Mouse (Mus musculus) neural tube, embryonic 11.5 days (tissue): ENCODE data around the gene Ddrgk1. TPM values are rescaled to one million over a fixed set of nuclear protein-coding genes. Genes with fewer than 3 reads are reported as not detected.

Source experiments
- ATAC-seq: fragments of 200-750 bp; cut with Nextera tagmentation; 2 replicates; pipeline ENCODE4 v1.8.0; 2017; ENCODE audit warnings: moderate number of reproducible peaks, mild to moderate bottlenecking, moderate TSS enrichment, moderate library complexity; ENCODE audit not compliant: insufficient read depth, low FRiP score, low TSS enrichment
- DNase-seq: peaks from one replicate; pipeline ENCODE4 v3.0.0-alpha.2; 2015; ENCODE audit warnings: low spot score
- H3K27ac ChIP-seq: fragments of 300-500 bp; sonication (generic); 2 replicates; pipeline ENCODE4 v1.5.1; 2014; ENCODE audit warnings: low read depth, mild to moderate bottlenecking, low read length
- H3K27me3 ChIP-seq: fragments of 300-500 bp; sonication (generic); 2 replicates; pipeline ENCODE4 v1.6.1; 2014; ENCODE audit warnings: mild to moderate bottlenecking, low read length, mixed read lengths; ENCODE audit not compliant: control insufficient read depth, insufficient read depth
- H3K36me3 ChIP-seq: fragments of 300-500 bp; sonication (generic); 2 replicates; pipeline ENCODE4 v1.6.1; 2014; ENCODE audit warnings: mild to moderate bottlenecking, low read length, moderate library complexity, mixed read lengths; ENCODE audit not compliant: control insufficient read depth, insufficient read depth
- H3K4me1 ChIP-seq: fragments of 300-500 bp; sonication (generic); 2 replicates; pipeline ENCODE4 v1.6.1; 2014; ENCODE audit warnings: low read length, mixed read lengths; ENCODE audit not compliant: control insufficient read depth, insufficient read depth
- H3K4me2 ChIP-seq: fragments of 300-500 bp; sonication (generic); 2 replicates; pipeline ENCODE4 v1.6.1; 2014; ENCODE audit warnings: low read depth, mild to moderate bottlenecking, moderate library complexity
- H3K4me3 ChIP-seq: fragments of 300-500 bp; sonication (generic); 2 replicates; pipeline ENCODE4 v1.5.1; 2014; ENCODE audit warnings: low read depth, low read length
- H3K9ac ChIP-seq: fragments of 300-500 bp; sonication (generic); 2 replicates; pipeline ENCODE4 v1.6.1; 2014; ENCODE audit warnings: mild to moderate bottlenecking, low read length
- H3K9me3 ChIP-seq: fragments of 300-500 bp; sonication (generic); 2 replicates; pipeline ENCODE4 v1.6.1; 2016; ENCODE audit warnings: low read length; ENCODE audit not compliant: control insufficient read depth
- WGBS: fragments of 180-500 bp; shearing (Covaris S2); extraction: QIAGEN DNeasy Blood & Tissue Kit; methylation state at CpG from one replicate; pipeline ENCODE4 v1.1.7; 2014; 5-methylcytosine and 5-hydroxymethylcytosine counted together
- polyA plus RNA-seq: library from polyadenylated mRNA; unstranded; fragments of >200 nt; fragmentation: Nextera tagmentation; extraction: Ambion mirVana; gene quantifications from 2 replicates; pipeline ENCODE4 v1.2.1, GENCODE M21; 2014

Gene Ddrgk1
- 44.5 and 44.8 TPM in 2 replicates for polyA plus RNA-seq

DNA sequence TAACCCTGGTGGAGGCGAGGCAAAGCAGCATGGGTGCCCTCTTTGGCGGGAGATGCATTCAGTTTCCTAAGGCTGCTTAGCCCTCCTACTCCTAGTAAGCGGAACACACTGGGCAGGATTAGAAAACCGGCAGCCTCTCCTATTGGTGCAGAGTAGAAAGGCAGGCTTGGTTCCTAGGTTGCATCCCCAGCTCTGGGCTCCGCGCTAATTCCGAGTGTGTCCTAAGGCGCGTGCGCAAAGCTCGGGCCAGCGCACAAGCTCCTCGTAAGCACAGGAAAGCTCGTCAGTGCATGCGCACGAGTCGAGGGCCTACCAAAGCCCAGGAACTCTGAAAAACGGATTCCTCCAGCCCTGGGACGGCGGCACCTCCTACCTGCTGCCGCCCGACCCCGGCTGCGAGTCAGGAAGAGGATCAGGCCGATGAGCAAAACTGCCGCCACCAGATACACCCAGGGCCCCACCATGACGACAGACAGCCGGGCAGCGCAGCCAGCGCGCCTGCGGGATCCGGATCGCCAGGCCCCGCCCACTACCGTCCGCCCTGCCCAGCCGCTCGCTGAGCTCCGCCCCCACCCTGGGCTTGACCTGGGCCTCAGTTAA is at the start of gene Ddrgk1:
Ddrgk1 (minus strand) TSS at position 558 of the 600 bp plus-strand sequence.
- no peaks in the 10 kb centered on the region for H3K9me3 ChIP-seq
- no peaks in the 10 kb centered on the region for H3K36me3 ChIP-seq
- peak within 1 kb of the TSS; percentile 94 for H3K27ac ChIP-seq
- peaks cover 10% of the 10 kb centered on the region for H3K4me1 ChIP-seq
- peak within 1 kb of the TSS; percentile 59 for H3K4me3 ChIP-seq
- peak within 1 kb of the TSS; percentile 89 for H3K9ac ChIP-seq
- no peaks in the 10 kb centered on the region for H3K27me3 ChIP-seq
- DNase-seq (peak; percentile 95), ATAC-seq (peak; percentile 94)
- H3K4me2 ChIP-seq = peak within 1 kb of the TSS; percentile 60
- WGBS = under 1% methylated on average over 36 of the region's 40 CpGs

DNA sequence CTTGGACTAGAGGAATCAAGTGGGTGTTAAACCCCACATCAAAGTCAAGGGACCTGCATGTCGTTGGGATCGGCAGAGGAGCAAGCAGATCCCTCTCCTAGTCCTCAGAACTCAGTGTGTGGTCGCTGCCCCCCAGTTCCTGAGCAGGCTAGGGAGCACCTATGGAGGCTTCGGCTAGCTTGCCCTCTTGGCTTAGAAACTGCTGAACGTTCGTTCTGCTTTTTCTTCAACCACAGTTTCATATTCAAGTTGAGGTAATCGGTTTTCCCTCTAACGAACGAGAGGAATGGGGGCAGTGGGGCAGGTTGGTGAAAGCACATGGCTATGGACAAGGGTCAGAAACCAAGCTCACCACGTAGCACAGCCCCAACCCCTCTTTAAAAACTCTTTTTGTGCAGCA is 42.6 kb upstream of the Ddrgk1 start:
- Histone ChIP-seq H3K36me3 (no peaks in the 10 kb centered on the region; the same call in 1 of the 2 replicates), H3K9me3 (no peaks in the 10 kb centered on the region), H3K4me2 (no peak overlapping the region), H3K4me1 (no peaks in the 10 kb centered on the region), H3K4me3 (no peak overlapping the region), H3K27ac (no peak overlapping the region), H3K9ac (no peak overlapping the region), H3K27me3 (no peaks in the 10 kb centered on the region)
- WGBS = 73% methylated on average over 10 of the region's 10 CpGs
- no peak for DNase-seq
- ATAC-seq = no peak

DNA sequence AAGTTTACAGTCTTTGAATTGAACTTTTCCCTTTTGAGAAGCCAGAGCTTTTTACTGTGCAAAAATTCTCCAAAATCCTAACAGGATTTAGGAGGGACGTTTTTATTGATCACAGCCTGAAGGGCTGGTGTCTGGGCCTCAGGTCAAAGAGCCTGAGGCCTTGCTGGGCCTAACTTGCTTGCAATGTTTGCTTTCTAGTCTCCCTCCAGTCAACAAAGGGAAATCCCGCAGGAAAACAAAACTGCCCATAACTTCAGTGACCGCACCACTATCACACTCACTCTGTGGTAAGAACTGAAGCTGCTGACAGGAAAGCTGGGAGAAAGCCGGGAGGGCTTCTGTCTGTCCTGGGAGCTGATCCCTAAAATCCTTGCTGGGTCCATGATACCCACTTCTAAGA is 42.1 kb upstream of the Ddrgk1 start:
- ATAC-seq = no peak
- H3K4me1 ChIP-seq = no peaks in the 10 kb centered on the region
- 69% methylated on average over 4 of the region's 4 CpGs for WGBS
- H3K4me2 ChIP-seq = no peak overlapping the region
- H3K27me3 ChIP-seq = no peaks in the 10 kb centered on the region
- H3K4me3 ChIP-seq = no peak overlapping the region
- no peak overlapping the region for H3K9ac ChIP-seq
- no peak overlapping the region for H3K27ac ChIP-seq
- H3K9me3 ChIP-seq = no peaks in the 10 kb centered on the region
- H3K36me3 ChIP-seq = no peaks in the 10 kb centered on the region; the same call in 1 of the 2 replicates
- DNase-seq = no peak

DNA sequence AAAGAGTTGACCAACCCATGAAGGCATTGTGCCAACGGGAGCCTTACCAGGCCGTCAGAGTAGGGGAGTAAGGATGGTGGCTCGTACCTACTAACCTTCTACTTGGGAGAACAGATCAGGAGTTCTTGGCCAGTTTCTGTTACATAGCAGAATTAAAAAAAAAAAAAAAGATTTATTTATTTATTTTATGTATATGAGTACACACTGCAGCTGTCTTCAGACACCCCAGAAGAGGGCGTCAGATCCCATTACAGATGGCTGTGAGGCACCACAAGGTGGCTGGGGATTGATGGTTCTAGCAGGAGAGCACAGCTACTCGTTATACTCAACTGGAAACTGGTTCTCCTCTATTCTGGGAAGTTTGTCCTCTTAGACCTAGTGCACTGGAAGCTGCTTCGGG is 40.7 kb upstream of the Ddrgk1 start:
- Histone ChIP-seq H3K4me3 (no peak overlapping the region), H3K27ac (no peak overlapping the region), H3K4me2 (no peak overlapping the region), H3K36me3 (no peaks in the 10 kb centered on the region), H3K27me3 (no peaks in the 10 kb centered on the region), H3K9ac (no peak overlapping the region), H3K4me1 (no peaks in the 10 kb centered on the region), H3K9me3 (no peaks in the 10 kb centered on the region)
- DNase-seq (no peak), ATAC-seq (no peak)
- WGBS = 75% methylated on average over 6 of the region's 6 CpGs

DNA sequence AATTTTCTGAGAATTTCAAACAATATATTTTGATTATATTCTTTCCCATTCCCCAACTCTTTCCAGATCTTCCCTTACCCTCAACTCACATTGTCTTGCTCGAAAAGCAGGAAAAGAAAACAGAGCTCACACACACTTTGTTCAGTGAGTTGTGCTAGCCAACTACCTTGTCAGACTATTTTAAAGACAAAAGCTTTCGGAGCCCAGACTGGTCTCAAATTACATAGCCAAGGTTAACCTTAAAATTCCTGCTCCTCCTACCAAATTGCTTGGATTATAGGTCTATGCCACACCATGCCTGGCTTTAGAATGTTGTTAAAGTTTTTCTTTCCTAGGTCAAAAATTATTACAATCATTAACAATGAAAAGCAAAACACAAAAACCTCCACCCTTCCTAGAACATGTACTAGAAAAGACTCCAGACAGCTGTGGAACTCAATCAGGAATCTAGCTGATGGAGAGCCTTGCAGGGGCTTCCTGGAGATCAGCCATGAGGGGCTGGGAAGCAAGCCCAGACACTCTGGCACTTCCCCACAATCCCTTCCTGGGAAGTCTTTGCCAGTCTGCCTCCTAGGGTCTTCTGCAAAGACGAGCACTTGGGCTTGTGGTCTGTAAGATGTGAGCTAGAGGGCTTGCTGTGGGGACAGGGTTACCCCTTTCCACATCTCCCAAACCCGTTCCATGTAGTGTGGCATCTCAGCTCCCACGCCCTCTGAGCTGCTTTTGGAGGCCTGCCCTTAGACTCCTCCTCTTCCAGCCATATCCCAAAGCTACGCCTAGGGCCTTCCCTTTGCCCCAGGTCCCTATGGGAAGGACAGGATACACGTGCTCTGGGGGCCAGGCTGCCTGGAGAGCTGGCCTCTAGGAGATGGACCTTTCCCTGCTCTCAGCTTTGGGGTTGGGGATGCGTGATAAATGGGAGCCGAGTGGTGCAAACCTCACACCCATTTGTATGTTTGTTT is 39.9 kb upstream of the Ddrgk1 start:
- no peaks in the 10 kb centered on the region for H3K4me1 ChIP-seq
- 69% methylated on average over 9 of the region's 9 CpGs for WGBS
- no peak overlapping the region for H3K9ac ChIP-seq
- H3K9me3 ChIP-seq = no peaks in the 10 kb centered on the region
- no peak overlapping the region for H3K4me2 ChIP-seq
- no peaks in the 10 kb centered on the region for H3K36me3 ChIP-seq
- no peak overlapping the region for H3K27ac ChIP-seq
- no peaks in the 10 kb centered on the region for H3K27me3 ChIP-seq
- ATAC-seq = no peak
- DNase-seq = no peak
- no peak overlapping the region for H3K4me3 ChIP-seq

DNA sequence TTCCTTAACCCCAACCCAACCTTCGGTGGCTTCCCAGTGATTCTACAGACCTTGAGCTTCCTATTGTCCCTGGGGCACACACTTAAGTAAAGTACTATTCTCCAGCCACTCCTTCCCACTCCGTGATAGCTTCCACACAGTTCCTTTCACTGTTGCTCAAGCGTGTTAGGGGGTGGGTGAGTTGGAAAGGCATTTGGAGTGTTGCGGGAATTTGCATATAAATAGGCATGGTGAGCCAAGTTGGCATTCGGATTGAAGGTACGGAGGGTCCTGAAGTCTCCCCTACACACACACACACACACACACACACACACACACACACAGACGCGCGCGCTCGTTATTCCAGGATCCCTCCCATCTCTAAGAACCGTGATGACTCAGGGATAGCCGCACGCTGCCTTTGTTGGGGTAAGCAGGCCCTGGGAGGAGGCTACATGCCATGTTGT is 33.4 kb upstream of the Ddrgk1 start:
- peaks cover 7% of the 10 kb centered on the region for H3K4me1 ChIP-seq
- ATAC-seq (peak; percentile 53; the same call in 1 of the 2 replicates), DNase-seq (peak; percentile 31)
- peaks cover 35% of the 10 kb centered on the region for H3K27me3 ChIP-seq
- H3K9ac ChIP-seq = no peak overlapping the region
- no peaks in the 10 kb centered on the region for H3K9me3 ChIP-seq
- H3K27ac ChIP-seq = no peak overlapping the region
- H3K36me3 ChIP-seq = no peaks in the 10 kb centered on the region
- H3K4me2 ChIP-seq = peak overlapping the region; percentile 99
- WGBS = 2% methylated on average over 14 of the region's 14 CpGs
- H3K4me3 ChIP-seq = peak overlapping the region; percentile 50

DNA sequence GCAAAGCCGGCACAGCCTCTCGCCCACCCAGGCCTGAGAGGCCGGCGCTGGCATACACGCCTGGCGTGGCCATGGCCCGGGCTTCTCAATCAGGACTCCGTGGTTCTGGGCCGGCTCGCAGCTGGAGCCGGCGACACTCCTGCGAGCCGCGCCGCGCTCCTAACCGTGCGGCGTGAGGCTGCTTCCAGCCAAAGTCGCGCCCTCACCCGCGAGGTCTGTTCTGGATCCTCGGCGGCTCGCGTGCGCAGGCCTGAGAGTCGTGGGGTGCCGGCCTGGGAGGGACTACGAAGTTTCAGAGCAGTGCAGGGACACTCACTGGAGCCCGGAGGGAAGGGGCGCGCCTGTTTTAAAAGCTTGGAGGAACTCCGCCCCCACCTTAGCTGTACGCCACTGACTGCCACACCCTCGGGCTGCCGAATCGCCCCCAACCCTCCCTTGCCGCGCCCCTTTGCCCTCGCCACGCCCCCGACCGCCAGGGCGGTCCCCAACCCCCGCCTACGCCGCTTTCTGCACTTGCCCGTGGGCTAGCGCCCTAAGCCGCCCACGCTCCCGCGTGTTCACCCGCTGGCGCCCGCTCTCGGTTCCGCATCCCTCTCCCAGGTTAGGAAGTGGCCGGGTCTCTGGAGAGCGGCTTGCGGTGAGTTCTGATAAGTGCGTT is 32.8 kb upstream of the Ddrgk1 start, which contains the start of gene Slc4a11:
Slc4a11 (minus strand) TSS at position 367 of the 658 bp plus-strand sequence.
- H3K4me1 ChIP-seq = peaks cover 7% of the 10 kb centered on the region
- DNase-seq (peak; percentile 56), ATAC-seq (peak; percentile 41; the same call in 1 of the 2 replicates)
- H3K9ac ChIP-seq = peak within 1 kb of the TSS; percentile 32
- H3K27me3 ChIP-seq = peaks cover 35% of the 10 kb centered on the region
- H3K4me2 ChIP-seq = peak within 1 kb of the TSS; percentile 99
- WGBS = under 1% methylated on average over 62 of the region's 65 CpGs
- no peak within 1 kb of the TSS for H3K27ac ChIP-seq
- no peaks in the 10 kb centered on the region for H3K36me3 ChIP-seq
- H3K9me3 ChIP-seq = no peaks in the 10 kb centered on the region
- H3K4me3 ChIP-seq = peak within 1 kb of the TSS; percentile 50

DNA sequence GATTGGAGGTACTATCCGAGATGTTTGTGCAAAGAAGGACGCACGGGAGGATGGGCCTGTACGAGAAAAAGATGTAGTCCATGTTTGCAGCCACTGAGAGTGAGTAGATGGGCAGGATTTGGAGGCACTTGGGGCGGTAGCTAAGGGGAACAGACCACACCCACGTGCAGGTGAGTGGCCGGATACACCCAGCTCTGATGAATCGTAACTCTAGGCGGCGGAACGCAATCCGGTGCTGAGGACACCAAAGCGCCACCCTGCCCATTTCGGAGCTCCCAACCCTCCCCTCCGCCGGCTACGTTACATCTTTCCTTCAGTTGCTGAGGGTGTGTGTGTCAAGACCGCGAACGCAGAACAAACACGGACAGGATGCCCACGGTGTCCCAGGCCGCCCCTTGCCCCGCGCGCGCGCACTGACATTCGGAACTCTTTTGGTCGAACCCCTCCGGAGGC is 32.3 kb upstream of the Ddrgk1 start:
- no peak for DNase-seq
- no peak for ATAC-seq
- H3K27ac ChIP-seq = no peak overlapping the region

More for the DNA sequence above, 32.3 kb upstream of the Ddrgk1 start:
- peak overlapping the region; percentile 50 for H3K4me3 ChIP-seq
- no peaks in the 10 kb centered on the region for H3K9me3 ChIP-seq
- H3K9ac ChIP-seq = peak overlapping the region; percentile 32
- WGBS = 2% methylated on average over 31 of the region's 31 CpGs
- no peaks in the 10 kb centered on the region for H3K36me3 ChIP-seq
- peak overlapping the region; percentile 99 for H3K4me2 ChIP-seq
- peaks cover 7% of the 10 kb centered on the region for H3K4me1 ChIP-seq
- peaks cover 35% of the 10 kb centered on the region for H3K27me3 ChIP-seq
